In genomic region chr13:111911661-111912312, GRCm38 (mm10) we compare ENCODE assay signal across 14 mouse cellular contexts.
DNase-seq lines count a peak whose midpoint lies in the region; ATAC-seq and TF ChIP-seq lines count a peak whose summit lies in the region.
"Had no signal": no experiment of that assay in that cellular context is flagged by ENCODE, and none has a peak within 500 bp of the region (broad histone marks: within the 10 kb centered on the region; RNA-seq: fewer than 3 reads in every experiment).

No protein-coding gene starts in this region.

- TF ChIP-seq POLR2A in heart, adult 2 months (IDR thresholded peaks at IDR 0.05; ENCODE audit: insufficient read depth, low read depth, low read length) = no peak

- H3K27ac ChIP-seq in heart, embryonic 11.5 days (ENCODE audit: low read depth, low read length) = no peak overlapping the region
- H3K27ac ChIP-seq in heart, adult 2 months = no peak overlapping the region
- peak overlapping the region; percentile 61 for H3K27ac ChIP-seq in liver, postnatal 0 days (ENCODE audit: low read depth)
- H3K27ac ChIP-seq: forebrain, embryonic 13.5 days had no signal

- no peaks in the 10 kb centered on the region for H3K4me1 ChIP-seq in heart, embryonic 11.5 days (ENCODE audit: control insufficient read depth, insufficient read depth, low read length)
- no peaks in the 10 kb centered on the region for H3K4me1 ChIP-seq in heart, adult 2 months (ENCODE audit: control insufficient read depth, insufficient read depth, low read length)
- peaks cover 9% of the 10 kb centered on the region for H3K4me1 ChIP-seq in liver, postnatal 0 days (ENCODE audit: insufficient read depth)
- H3K4me1 ChIP-seq: forebrain, embryonic 13.5 days had no signal

- no peak overlapping the region for H3K4me3 ChIP-seq in heart, embryonic 11.5 days (ENCODE audit: low read depth, low read length)
- H3K4me3 ChIP-seq in heart, adult 2 months = no peak overlapping the region
- no peak overlapping the region for H3K4me3 ChIP-seq in liver, postnatal 0 days (ENCODE audit: low read depth, low read length)
- H3K4me3 ChIP-seq: forebrain, embryonic 13.5 days; myocyte had no signal

- no peak for DNase-seq in heart, adult 2 months
- DNase-seq in adrenal gland, postnatal 14 days = peak; percentile 47
- DNase-seq in liver, postnatal 0 days = peak; percentile 18
- no peak for DNase-seq in gastrocnemius, postnatal 36 days
- no peak for DNase-seq in kidney, adult 11 months
- DNase-seq: cerebellum, adult 9-11 months; gastrocnemius, postnatal 10 days; kidney, postnatal 25 days; lung, adult 2 months; right cerebral cortex, postnatal 25 days had no signal

- TF ChIP-seq CTCF in heart, adult 2 months (IDR thresholded peaks at IDR 0.05) = no peak
- TF ChIP-seq CTCF in liver, postnatal 0 days (IDR thresholded peaks at IDR 0.05; ENCODE audit: low read depth) = no peak

- 0 out of 2 replicates have a peak, but pooled peaks have one; percentile 67 for ATAC-seq in heart, embryonic 11.5 days (replicated peaks; ENCODE audit: insufficient number of reproducible peaks, low FRiP score, low TSS enrichment)
- peak; percentile 98 for ATAC-seq in erythroid progenitor cell, adult 5-6 weeks (replicated peaks; ENCODE audit: low FRiP score, poor library complexity, severe bottlenecking)
- ATAC-seq in liver, postnatal 0 days = peak; percentile 97
- ATAC-seq: forebrain, embryonic 13.5 days had no signal

- no peaks in the 10 kb centered on the region for H3K9me3 ChIP-seq in heart, embryonic 11.5 days (replicated peaks; ENCODE audit: control insufficient read depth, low read length)
- H3K9me3 ChIP-seq in liver, postnatal 0 days (ENCODE audit: low read length) = 0 out of 2 replicates have a peak, but pooled peaks cover 3% of the 10 kb centered on the region
- H3K9me3 ChIP-seq: forebrain, embryonic 13.5 days had no signal

- TF ChIP-seq EP300 in heart, adult 2 months (IDR thresholded peaks at IDR 0.05; ENCODE audit: insufficient read depth, low read depth, low read length) = no peak
- peak; percentile 87 for TF ChIP-seq EP300 in liver, postnatal 0 days (IDR thresholded peaks at IDR 0.05; ENCODE audit: low read depth)

- intact Hi-C loops in heart, adult 2 months (cut with DNase I) = loop anchor here (5.0 kb wide), 1 partner anchor 36 kb away; no protein-coding TSS in a partner anchor
- intact Hi-C loops in gastrocnemius, postnatal 36 days (cut with DNase I) = no loop called here

- no peak overlapping the region for H3K4me2 ChIP-seq in heart, embryonic 11.5 days
- peak overlapping the region; percentile 48 for H3K4me2 ChIP-seq in liver, postnatal 0 days (ENCODE audit: low read depth, low read length)
- H3K4me2 ChIP-seq: forebrain, embryonic 13.5 days had no signal

- no peaks in the 10 kb centered on the region for H3K27me3 ChIP-seq in heart, embryonic 11.5 days (ENCODE audit: control insufficient read depth, insufficient read depth, low read length)
- H3K27me3 ChIP-seq in heart, adult 2 months (ENCODE audit: control insufficient read depth, insufficient read depth, low read length) = no peaks in the 10 kb centered on the region
- no peaks in the 10 kb centered on the region for H3K27me3 ChIP-seq in liver, postnatal 0 days (ENCODE audit: insufficient read depth, low read length)
- H3K27me3 ChIP-seq: forebrain, embryonic 13.5 days had no signal

- H3K79me2 ChIP-seq in heart, adult 2 months (replicated peaks; ENCODE audit: control insufficient read depth, insufficient read depth, low read length) = no peaks in the 10 kb centered on the region

- no peaks in the 10 kb centered on the region for H3K36me3 ChIP-seq in heart, embryonic 11.5 days (ENCODE audit: control insufficient read depth, insufficient read depth, low read length)
- H3K36me3 ChIP-seq in heart, adult 2 months (ENCODE audit: control insufficient read depth, insufficient read depth, low read length) = no peaks in the 10 kb centered on the region
- no peaks in the 10 kb centered on the region for H3K36me3 ChIP-seq in liver, postnatal 0 days (replicated peaks; ENCODE audit: insufficient read depth, low read length)

- 52% methylated on average over 11 of the region's 11 CpGs for WGBS in heart, embryonic 11.5 days (ENCODE audit: insufficient replicate concordance)
- 57% methylated on average over 11 of the region's 11 CpGs for WGBS in heart, adult 2 months
- 53% methylated on average over 11 of the region's 11 CpGs for WGBS in liver, postnatal 0 days (ENCODE audit: insufficient replicate concordance)

- no peak overlapping the region for H3K9ac ChIP-seq in heart, embryonic 11.5 days (ENCODE audit: low read depth, low read length)
- H3K9ac ChIP-seq in heart, adult 2 months (ENCODE audit: low read depth, low read length) = no peak overlapping the region
- H3K9ac ChIP-seq in liver, postnatal 0 days (replicated peaks) = peak overlapping the region; percentile 46; the same call in 1 of the 2 replicates
- H3K9ac ChIP-seq: forebrain, embryonic 13.5 days had no signal

Comparison
In these comparisons a context has a peak if more than half of its experiments do, and no peak if none do; other contexts are left out.
1. DNase-seq: peak in adrenal gland, postnatal 14 days (single experiment) and liver, postnatal 0 days (single experiment); none in heart, adult 2 months (0 of 2), gastrocnemius, postnatal 36 days (0 of 2) and kidney, adult 11 months (single experiment).
2. Peak in every context shown above with its lines, with median percentiles within 50 percentile points of each other: ATAC-seq.